Mouse (Mus musculus) brain, embryonic 18.5 days (tissue): ENCODE data around the gene Spag16.

ENCODE experiments used
- DNase-seq: peaks from one replicate; pipeline ENCODE4 v3.0.0-alpha.2; 2012; ENCODE audit warnings: low read depth, low spot score

Spag16 gene

GRCm38 (mm10) chr1:70442209-70443080 lies 615.7 kb downstream of the Spag16 start:
- no peak for DNase-seq

GRCm38 (mm10) chr1:70479864-70480263 lies 653.1 kb downstream of the Spag16 start:
- DNase-seq, result peak; percentile 24

- no peak for DNase-seq
These were observed 692.1 kb downstream of the Spag16 start for GRCm38 (mm10) chr1:70518918-70519317.

- no peak for DNase-seq
These were observed 700.4 kb downstream of the Spag16 start for GRCm38 (mm10) chr1:70527134-70527533.

- DNase-seq, result no peak
These were observed 703.0 kb downstream of the Spag16 start for GRCm38 (mm10) chr1:70529771-70530170.

GRCm38 (mm10) chr1:70551839-70552238 lies 725.1 kb downstream of the Spag16 start:
- no peak for DNase-seq

GRCm38 (mm10) chr1:70621805-70622204 lies 795.0 kb downstream of the Spag16 start:
- DNase-seq, result no peak

GRCm38 (mm10) chr1:70624803-70625460 lies 798.2 kb downstream of the Spag16 start:
- DNase-seq, result no peak

- no peak for DNase-seq
These were observed 825.9 kb downstream of the Spag16 start for GRCm38 (mm10) chr1:70652719-70653118.

GRCm38 (mm10) chr1:70692529-70692928 lies 865.8 kb downstream of the Spag16 start:
- DNase-seq, result no peak

GRCm38 (mm10) chr1:70700270-70700669 lies 873.5 kb downstream of the Spag16 start:
- DNase-seq, result no peak

- no peak for DNase-seq
These were observed 877.2 kb downstream of the Spag16 start for GRCm38 (mm10) chr1:70703934-70704333.

- DNase-seq, result no peak
These were observed 879.1 kb downstream of the Spag16 start for GRCm38 (mm10) chr1:70705821-70706220.

GRCm38 (mm10) chr1:70725045-70725444 lies 898.3 kb downstream of the Spag16 start:
- DNase-seq, result peak; percentile 34

GRCm38 (mm10) chr1:70725655-70726066 lies 898.9 kb downstream of the Spag16 start, which contains the start of gene Vwc2l:
TSS of gene Vwc2l (plus strand) at chr1:70725715.
- DNase-seq, result peak; percentile 45
